Mouse (Mus musculus) bone marrow macrophage, adult 2 months (primary cell): ENCODE data around the gene Igf1r. TPM values are rescaled to one million over a fixed set of nuclear protein-coding genes. Genes with fewer than 3 reads are reported as not detected.
A peak's percentile ranks its signal among the peaks of the same experiment; 100 is the strongest.
"Not testable (repeated sequence)": the region's sequence is repeated elsewhere in the genome, so short reads cannot be mapped to it uniquely, and the experiment has no call there.

Experiments
- H3K27ac ChIP-seq: 2 replicates; pipeline ENCODE4 v1.5.1; 2012; ENCODE audit warnings: low read depth, low read length; ENCODE audit not compliant: insufficient read depth
- H3K4me1 ChIP-seq: 2 replicates; pipeline ENCODE4 v1.6.1; 2012; ENCODE audit warnings: low read length; ENCODE audit not compliant: control insufficient read depth, insufficient read depth
- H3K4me3 ChIP-seq: 2 replicates; pipeline ENCODE4 v1.5.1; 2012; ENCODE audit warnings: mild to moderate bottlenecking, low read length, moderate library complexity; ENCODE audit not compliant: insufficient read depth
- CTCF ChIP-seq: IDR thresholded peaks from 2 replicates; pipeline ENCODE4 v1.5.1; 2012; ENCODE audit warnings: low read depth, mild to moderate bottlenecking, low read length, moderate library complexity
- POLR2A ChIP-seq: IDR thresholded peaks from 2 replicates; pipeline ENCODE4 v1.6.1; 2012; ENCODE audit warnings: mild to moderate bottlenecking, low read depth, low read length, borderline replicate concordance
- polyA plus RNA-seq: library from polyadenylated mRNA; stranded (reverse); fragments of >200 nt; gene quantifications from 2 replicates; pipeline ENCODE4 v1.2.4, GENCODE M21; 2012; ENCODE audit not compliant: missing spikeins, insufficient read depth, insufficient read length

Igf1r gene
- polyA plus RNA-seq, 1 experiment, result 6.0 TPM

DNA sequence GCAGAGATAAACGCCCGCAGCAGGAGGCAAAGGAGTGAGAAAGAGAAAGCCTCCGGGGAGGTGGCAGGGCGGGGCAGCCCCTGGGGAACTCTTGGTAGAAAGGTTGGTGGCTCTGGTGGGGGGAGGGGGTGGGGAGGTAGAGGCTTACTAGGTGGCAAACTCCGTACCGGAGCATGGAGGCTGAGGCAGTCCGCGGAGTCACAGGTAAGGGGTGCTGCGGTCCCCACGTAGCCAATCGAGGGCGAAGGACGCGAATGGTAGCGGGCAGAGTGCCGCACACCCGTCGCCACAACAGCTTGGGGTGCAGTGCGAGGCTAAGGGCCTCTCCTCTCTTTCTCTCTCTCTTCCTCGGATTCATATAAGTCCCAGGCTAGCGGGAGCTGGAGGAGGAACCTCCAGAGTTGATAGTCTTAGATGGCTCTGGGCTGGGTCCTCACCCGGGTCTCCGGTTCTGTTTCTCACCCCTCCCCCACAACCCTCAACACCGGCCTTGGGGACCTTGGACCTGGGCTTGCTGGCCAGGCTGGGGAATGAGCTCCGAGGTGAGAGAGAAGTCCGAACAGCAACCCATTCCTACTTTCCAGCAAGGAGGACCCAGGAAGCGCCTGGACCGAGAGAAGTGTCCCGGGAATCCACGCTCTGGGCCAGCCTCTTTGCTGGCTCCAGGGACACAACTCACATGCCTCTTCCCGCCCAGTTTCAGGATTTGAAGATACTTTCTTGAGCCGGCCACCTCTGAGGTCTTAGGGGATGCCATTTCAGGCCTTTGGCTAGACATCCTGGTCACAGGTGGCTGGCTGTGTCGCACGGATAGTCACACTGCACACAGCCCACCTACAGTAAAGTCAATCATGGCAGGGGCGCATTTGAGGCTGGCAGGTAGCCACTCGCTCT, 323.5 kb downstream of the Igf1r start:
- no peak overlapping the region for H3K27ac ChIP-seq
- TF ChIP-seq CTCF (no peak), POLR2A (no peak)

GRCm38 (mm10) chr7:68277054-68277896, 324.6 kb downstream of the Igf1r start:
- Histone ChIP-seq H3K4me3 (no peak overlapping the region), H3K4me1 (peaks cover under 1% of the 10 kb centered on the region), H3K27ac (no peak overlapping the region)
- TF ChIP-seq CTCF (no peak), POLR2A (no peak)

More for the DNA sequence above, 323.5 kb downstream of the Igf1r start:
- Histone ChIP-seq H3K4me1 (no peaks in the 10 kb centered on the region), H3K4me3 (peak overlapping the region; percentile 49)

DNA sequence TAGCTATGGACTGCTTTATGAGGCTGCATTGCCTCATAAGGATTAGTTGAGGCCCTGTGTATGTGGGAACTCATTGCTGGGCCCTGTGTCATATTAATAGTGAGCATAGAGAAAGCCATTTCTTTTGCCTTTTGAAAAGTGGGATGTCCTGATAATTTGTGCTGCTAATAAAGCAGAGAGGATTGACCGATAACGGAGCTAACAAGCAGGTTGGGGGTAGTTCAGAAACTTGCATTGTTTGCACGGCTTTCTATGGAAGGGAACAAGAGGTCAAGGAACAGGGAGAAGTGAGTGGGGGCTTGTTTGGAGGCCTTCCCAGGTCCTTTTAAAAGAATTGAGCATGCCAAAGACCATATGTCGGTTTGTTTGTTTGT, 325.3 kb downstream of the Igf1r start:
- H3K4me1 ChIP-seq, result peaks cover 5% of the 10 kb centered on the region
- TF ChIP-seq CTCF (no peak), POLR2A (no peak)
- H3K27ac ChIP-seq, result no peak overlapping the region
- no peak overlapping the region for H3K4me3 ChIP-seq

DNA sequence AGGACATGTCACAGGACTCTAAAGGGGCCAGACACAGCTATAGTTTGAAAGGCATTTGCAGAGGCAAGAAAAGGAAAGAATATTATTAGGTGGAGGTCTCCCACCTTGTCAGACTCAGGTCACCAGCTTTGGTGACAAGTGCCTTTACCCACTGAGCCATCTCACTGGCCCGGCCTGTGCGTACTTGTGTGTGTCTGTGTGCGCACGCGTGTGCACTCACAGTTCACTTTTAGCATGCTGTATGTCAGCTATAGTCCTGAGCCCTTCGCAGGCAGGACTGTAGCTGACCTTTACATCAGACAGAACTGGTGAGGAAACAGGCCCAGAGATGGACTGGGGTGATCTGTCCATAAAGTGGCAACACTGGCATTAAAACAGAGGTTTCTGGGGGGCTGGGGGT, 325.8 kb downstream of the Igf1r start:
- Histone ChIP-seq H3K27ac (no peak overlapping the region), H3K4me1 (peaks cover 8% of the 10 kb centered on the region), H3K4me3 (no peak overlapping the region)
- TF ChIP-seq POLR2A, result no peak

DNA sequence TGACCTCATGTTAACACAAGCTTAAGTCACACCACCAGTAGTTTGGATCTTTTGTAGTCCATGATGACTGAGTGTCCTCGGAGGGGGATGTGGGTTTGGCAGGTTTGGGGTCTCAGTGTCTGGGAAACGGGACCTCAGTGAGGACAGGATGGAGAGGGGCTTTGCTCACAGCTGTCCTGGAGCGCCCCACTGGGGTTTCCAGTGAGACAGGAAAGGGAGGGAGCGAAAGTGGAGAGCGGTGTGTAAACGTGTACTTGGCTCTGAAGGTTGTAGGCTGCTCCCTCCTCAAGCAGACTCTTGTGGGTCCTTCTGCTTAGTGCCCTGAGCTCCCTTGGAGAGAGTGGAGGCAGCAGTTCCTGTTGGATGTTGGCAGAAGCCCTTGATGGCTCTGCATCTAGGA, 326.3 kb downstream of the Igf1r start:
- Histone ChIP-seq H3K4me3 (no peak overlapping the region), H3K27ac (no peak overlapping the region), H3K4me1 (peaks cover 8% of the 10 kb centered on the region)
- TF ChIP-seq POLR2A (no peak), CTCF (no peak)

GRCm38 (mm10) chr7:68279481-68279880, 326.9 kb downstream of the Igf1r start:
- Histone ChIP-seq H3K4me1 (peaks cover 8% of the 10 kb centered on the region), H3K27ac (no peak overlapping the region), H3K4me3 (no peak overlapping the region)
- no peak for TF ChIP-seq CTCF
- TF ChIP-seq POLR2A, result no peak

DNA sequence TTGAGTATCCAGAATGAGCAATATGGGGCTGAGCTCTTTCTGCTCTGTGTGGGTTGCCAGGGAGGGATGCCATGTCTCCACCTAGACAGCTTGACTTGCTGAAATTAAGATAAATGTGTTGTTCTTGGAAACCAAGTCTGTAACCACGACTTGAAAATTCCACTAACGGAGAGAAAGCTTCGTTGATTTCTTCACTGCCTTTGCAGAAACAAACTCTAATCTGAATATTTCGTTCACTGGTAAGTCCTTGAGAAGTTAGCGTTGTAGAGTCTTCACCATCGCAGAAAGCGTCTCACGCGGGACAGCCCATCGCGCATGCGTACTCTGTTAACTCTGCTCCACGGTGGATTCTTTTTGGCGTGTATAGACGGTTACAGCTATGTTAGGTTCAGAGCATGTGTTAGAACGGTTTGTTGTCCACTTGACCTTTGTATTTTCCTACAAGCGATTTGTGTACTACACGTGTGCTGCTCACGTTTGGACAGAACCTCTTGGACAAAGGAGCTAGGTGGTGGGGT, 327.8 kb downstream of the Igf1r start:
- Histone ChIP-seq H3K27ac (no peak overlapping the region), H3K4me3 (no peak overlapping the region), H3K4me1 (peaks cover 8% of the 10 kb centered on the region)
- TF ChIP-seq CTCF (no peak), POLR2A (no peak)

DNA sequence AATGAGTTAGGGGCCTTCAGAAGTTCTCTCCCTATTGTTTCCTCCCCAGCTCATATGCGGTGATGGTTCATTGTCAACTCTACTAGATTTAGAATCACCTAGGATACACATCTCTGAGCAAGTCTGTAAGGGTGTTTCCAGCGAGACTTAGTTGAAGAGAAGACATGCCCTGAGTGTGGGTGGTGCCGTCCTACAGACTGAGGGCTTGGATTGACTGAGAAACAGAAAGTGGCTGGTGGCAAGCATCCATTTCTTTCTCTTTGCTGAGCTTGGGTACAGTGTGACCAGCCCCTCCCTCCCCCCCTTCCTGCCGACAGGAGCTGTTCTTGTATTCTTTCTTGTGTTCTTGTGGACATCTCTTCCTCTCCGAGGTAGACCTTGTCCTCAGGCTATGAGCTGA, 328.7 kb downstream of the Igf1r start:
- Histone ChIP-seq H3K4me1 (peaks cover 8% of the 10 kb centered on the region), H3K27ac (no peak overlapping the region), H3K4me3 (no peak overlapping the region)
- TF ChIP-seq CTCF (no peak), POLR2A (no peak)

DNA sequence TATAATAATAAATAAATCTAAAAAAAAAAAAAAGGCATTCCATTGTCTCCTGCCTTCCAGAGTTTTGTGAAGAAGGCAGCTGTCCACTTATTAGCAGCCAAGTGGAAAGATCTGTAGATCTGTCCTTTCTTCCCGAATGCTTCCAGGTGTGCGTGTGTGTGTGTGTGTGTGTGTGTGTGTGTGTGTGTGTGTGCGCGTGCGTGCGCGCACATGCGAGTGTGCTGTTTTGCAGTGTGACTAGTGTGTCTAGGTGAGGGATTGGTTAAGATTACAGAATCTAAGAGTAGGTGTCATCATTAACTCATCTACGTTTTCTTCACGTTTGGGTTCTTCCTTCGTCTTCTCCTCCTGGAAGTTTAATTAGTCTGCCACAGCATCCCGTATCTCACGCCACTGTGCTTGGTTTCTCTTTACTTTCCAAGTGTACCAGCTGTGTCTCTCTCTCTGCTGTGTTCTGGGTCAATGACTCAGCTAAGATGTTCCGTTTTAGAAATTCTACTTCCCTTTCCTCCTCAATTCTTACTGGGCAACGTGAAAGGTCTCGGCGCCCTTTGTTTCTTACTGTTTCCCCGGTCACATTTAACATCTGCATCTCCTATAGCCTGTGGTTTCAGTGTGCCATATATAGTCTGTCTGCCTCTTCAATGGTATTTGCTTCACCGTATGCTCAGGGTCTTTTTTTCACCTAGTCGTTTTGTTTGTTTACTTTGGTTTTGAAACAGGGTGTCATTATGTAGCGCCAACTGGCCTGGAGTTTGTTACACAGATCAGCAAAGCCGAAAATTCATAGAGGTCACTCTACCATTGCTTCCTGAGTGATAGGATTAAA, 329.9 kb downstream of the Igf1r start:
- peak overlapping the region; percentile 11 for H3K27ac ChIP-seq
- H3K4me1 ChIP-seq, result peaks cover 8% of the 10 kb centered on the region
- peak overlapping the region; percentile 45 for H3K4me3 ChIP-seq
- TF ChIP-seq POLR2A, result no peak

- H3K4me1 ChIP-seq, H3K4me3 ChIP-seq: not testable (repeated sequence)
- peak overlapping the region; percentile 11; the same call in 1 of the 2 replicates for H3K27ac ChIP-seq
These were observed 330.5 kb downstream of the Igf1r start for GRCm38 (mm10) chr7:68283133-68283520.
